Mouse (Mus musculus): ENCODE data around the gene Rrm1. TPM values are rescaled to one million over a fixed set of nuclear protein-coding genes. Genes with fewer than 3 reads are reported as not detected.

The Rrm1 gene
- polyA plus RNA-seq, 1 experiment from 2014 or later = 131 TPM

DNA sequence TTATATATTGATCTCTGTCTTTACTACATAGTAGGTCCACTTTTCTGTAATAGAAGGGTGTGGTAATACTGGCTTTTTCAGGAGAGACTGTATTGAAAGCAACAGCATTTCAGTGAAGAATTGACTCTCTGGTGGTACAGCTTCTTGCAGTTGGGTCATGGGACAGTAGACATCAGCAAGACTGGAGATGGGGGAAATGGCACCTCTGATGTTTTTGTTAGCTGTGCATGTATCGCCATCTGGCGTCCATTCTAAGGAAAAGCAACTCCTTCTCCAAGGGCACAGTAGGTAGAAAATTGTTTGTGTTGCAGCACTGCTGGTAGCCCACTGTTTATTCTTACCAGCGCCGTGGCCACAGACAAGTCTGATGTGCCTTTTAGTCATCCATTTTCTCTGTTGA is 24.1 kb upstream of the Rrm1 start:
- ATAC-seq (ENCODE audit: insufficient read depth, low FRiP score) = peak; percentile 33; the same call in 1 of the 2 replicates
- H3K4me2 ChIP-seq (ENCODE audit: low read depth, low read length) = no peak overlapping the region

GRCm38 (mm10) chr7:102422036-102422435 is 19.5 kb upstream of the Rrm1 start:
- no peaks in the 10 kb centered on the region for H3K4me1 ChIP-seq (ENCODE audit: control insufficient read depth, insufficient read depth, low read length)
- no peak overlapping the region for H3K4me3 ChIP-seq (replicated peaks; ENCODE audit: low read length)
- H3K9ac ChIP-seq (ENCODE audit: low read length) = no peak overlapping the region
- no peaks in the 10 kb centered on the region for H3K9me3 ChIP-seq (replicated peaks; ENCODE audit: control insufficient read depth, low read length)
- H3K27ac ChIP-seq (ENCODE audit: low read length) = no peak overlapping the region
- WGBS = 97% methylated on average over 2 of the region's 2 CpGs
- no peak overlapping the region for H3K4me2 ChIP-seq (ENCODE audit: low read depth, low read length)
- no peaks in the 10 kb centered on the region for H3K36me3 ChIP-seq (ENCODE audit: control insufficient read depth, insufficient read depth, low read length)
- H3K27me3 ChIP-seq (ENCODE audit: control insufficient read depth, insufficient read depth, low read length) = no peaks in the 10 kb centered on the region
- ATAC-seq (ENCODE audit: insufficient read depth, low FRiP score) = no peak

More for the DNA sequence above, 24.1 kb upstream of the Rrm1 start:
- peaks cover 8% of the 10 kb centered on the region for H3K4me1 ChIP-seq (ENCODE audit: control insufficient read depth, insufficient read depth, low read length)
- H3K36me3 ChIP-seq (ENCODE audit: control insufficient read depth, insufficient read depth, low read length) = no peaks in the 10 kb centered on the region
- H3K9ac ChIP-seq (ENCODE audit: low read length) = no peak overlapping the region
- H3K9me3 ChIP-seq (replicated peaks; ENCODE audit: control insufficient read depth, low read length) = no peaks in the 10 kb centered on the region
- H3K4me3 ChIP-seq (replicated peaks; ENCODE audit: low read length) = no peak overlapping the region
- 2% methylated on average over 4 of the region's 4 CpGs for WGBS
- H3K27ac ChIP-seq (ENCODE audit: low read length) = no peak overlapping the region
- H3K27me3 ChIP-seq (ENCODE audit: control insufficient read depth, insufficient read depth, low read length) = no peaks in the 10 kb centered on the region

- no peak overlapping the region for H3K27ac ChIP-seq (ENCODE audit: low read length)
- no peaks in the 10 kb centered on the region for H3K4me1 ChIP-seq (ENCODE audit: control insufficient read depth, insufficient read depth, low read length)
- H3K4me3 ChIP-seq (replicated peaks; ENCODE audit: low read length) = no peak overlapping the region
- H3K4me2 ChIP-seq (ENCODE audit: low read depth, low read length) = no peak overlapping the region
- no peak overlapping the region for H3K9ac ChIP-seq (ENCODE audit: low read length)
- no peaks in the 10 kb centered on the region for H3K27me3 ChIP-seq (ENCODE audit: control insufficient read depth, insufficient read depth, low read length)
- H3K36me3 ChIP-seq (ENCODE audit: control insufficient read depth, insufficient read depth, low read length) = no peaks in the 10 kb centered on the region; the same call in 1 of the 2 replicates
- ATAC-seq (ENCODE audit: insufficient read depth, low FRiP score) = no peak
- 64% methylated on average over 6 of the region's 6 CpGs for WGBS
- no peaks in the 10 kb centered on the region for H3K9me3 ChIP-seq (replicated peaks; ENCODE audit: control insufficient read depth, low read length)
These were observed 15.4 kb upstream of the Rrm1 start for GRCm38 (mm10) chr7:102425933-102426685.

DNA sequence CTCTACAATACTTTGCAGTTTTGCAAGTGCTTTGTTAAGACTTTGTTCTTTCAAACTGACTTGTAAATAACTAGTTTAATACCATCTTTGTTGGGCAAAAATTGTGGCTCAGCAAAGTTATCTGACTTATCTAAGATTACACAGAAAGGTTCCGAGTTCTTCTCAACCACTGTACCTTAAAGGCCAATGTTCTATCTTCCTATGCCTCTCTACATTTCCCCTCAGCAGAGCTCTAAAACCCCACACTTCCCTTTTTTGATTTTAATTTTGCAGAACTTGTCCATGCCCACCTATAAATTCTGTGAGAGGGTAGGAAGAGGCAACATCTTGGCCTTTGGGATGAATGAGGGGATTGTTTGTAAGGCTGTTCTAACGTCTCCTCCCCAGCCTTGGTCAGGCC is 7.2 kb upstream of the Rrm1 start:
- Histone ChIP-seq H3K4me1 (ENCODE audit: control insufficient read depth, insufficient read depth, low read length) (no peaks in the 10 kb centered on the region), H3K4me3 (replicated peaks; ENCODE audit: low read length) (no peak overlapping the region), H3K9ac (ENCODE audit: low read length) (no peak overlapping the region), H3K27ac (ENCODE audit: low read length) (no peak overlapping the region), H3K9me3 (replicated peaks; ENCODE audit: control insufficient read depth, low read length) (no peaks in the 10 kb centered on the region), H3K36me3 (ENCODE audit: control insufficient read depth, insufficient read depth, low read length) (no peaks in the 10 kb centered on the region; the same call in 1 of the 2 replicates), H3K4me2 (ENCODE audit: low read depth, low read length) (no peak overlapping the region), H3K27me3 (ENCODE audit: control insufficient read depth, insufficient read depth, low read length) (no peaks in the 10 kb centered on the region)
- 57% methylated on average over 2 of the region's 2 CpGs for WGBS
- no peak for ATAC-seq (ENCODE audit: insufficient read depth, low FRiP score)

DNA sequence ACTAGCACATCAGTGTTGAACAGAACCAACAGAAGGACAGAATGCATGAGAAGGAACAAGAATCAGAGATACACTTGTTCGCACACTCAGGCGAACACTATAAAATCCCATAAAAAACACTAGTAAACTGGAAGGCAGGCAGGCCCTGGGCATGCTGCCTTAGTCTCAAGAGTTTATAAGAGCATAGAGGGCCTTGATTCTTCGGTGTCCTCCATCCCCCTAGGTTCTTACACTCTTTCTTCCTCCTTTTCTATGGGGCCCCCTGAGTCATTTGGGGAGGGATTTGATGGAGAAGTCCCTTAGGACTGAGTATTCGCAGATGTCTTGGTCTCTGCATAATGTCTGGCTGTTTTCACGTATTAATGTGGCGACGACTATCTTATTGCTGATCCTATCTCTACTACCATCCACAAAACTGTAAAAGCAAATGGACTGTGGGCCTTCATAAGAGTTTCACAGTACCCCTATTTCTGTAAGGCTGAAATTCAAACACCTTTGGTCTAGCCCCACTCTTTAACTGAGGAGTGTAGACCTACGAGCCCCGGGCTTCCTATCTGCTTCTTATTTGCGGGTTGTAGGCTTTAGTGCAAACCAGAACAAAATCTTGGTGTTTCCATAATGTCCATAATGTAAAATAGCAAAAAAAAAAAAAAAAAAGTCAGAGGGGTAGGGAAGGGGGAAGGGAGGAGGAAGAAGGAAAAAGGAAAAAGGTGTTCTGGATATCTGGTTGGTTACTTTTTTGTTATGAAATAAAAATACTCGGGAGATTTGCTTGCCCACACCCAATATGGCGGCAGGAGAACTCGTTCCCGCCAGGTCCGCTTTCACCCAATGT is 456 bp upstream of the Rrm1 start:
- no peaks in the 10 kb centered on the region for H3K9me3 ChIP-seq (replicated peaks; ENCODE audit: control insufficient read depth, low read length)
- H3K4me3 ChIP-seq (replicated peaks; ENCODE audit: low read length) = peak overlapping the region; percentile 90
- H3K36me3 ChIP-seq (ENCODE audit: control insufficient read depth, insufficient read depth, low read length) = no peaks in the 10 kb centered on the region
- no peaks in the 10 kb centered on the region for H3K27me3 ChIP-seq (ENCODE audit: control insufficient read depth, insufficient read depth, low read length)
- H3K4me2 ChIP-seq (ENCODE audit: low read depth, low read length) = peak overlapping the region; percentile 49
- H3K9ac ChIP-seq (ENCODE audit: low read length) = 0 out of 2 replicates have a peak overlapping the region, but pooled peaks have one; percentile 12
- H3K4me1 ChIP-seq (ENCODE audit: control insufficient read depth, insufficient read depth, low read length) = peaks cover 11% of the 10 kb centered on the region
- no peak for ATAC-seq (ENCODE audit: insufficient read depth, low FRiP score)
- H3K27ac ChIP-seq (ENCODE audit: low read length) = 0 out of 2 replicates have a peak overlapping the region, but pooled peaks have one; percentile 12
- WGBS = 51% methylated on average over 15 of the region's 15 CpGs

DNA sequence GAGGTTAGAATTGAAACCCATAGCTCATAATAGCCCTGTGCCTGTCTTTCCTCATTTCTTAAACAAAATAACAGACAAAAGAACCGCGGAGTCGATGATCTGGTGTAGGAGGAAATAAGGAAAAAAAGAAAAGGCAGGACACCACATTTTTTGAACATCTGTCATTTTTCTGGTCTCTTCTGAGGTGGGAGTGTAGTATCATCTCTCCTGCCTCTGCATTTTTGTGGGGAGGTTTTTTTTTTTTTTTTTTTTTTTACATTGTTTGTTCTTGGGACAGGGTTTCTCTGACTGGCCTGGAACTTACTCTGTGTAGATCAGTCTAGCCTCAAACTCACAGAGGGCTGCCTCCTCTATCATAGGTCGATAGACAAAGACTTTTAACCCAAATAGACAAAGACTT is 937 bp downstream of the Rrm1 start:
- H3K27ac ChIP-seq (ENCODE audit: low read length) = peak overlapping the region; percentile 86
- ATAC-seq (ENCODE audit: insufficient read depth, low FRiP score) = no peak

GRCm38 (mm10) chr7:102444301-102444700 is 2.8 kb downstream of the Rrm1 start:
- Histone ChIP-seq H3K4me1 (ENCODE audit: control insufficient read depth, insufficient read depth, low read length) (peaks cover 11% of the 10 kb centered on the region), H3K4me2 (ENCODE audit: low read depth, low read length) (peak overlapping the region; percentile 24; the same call in 1 of the 2 replicates), H3K27ac (ENCODE audit: low read length) (no peak overlapping the region), H3K9me3 (replicated peaks; ENCODE audit: control insufficient read depth, low read length) (no peaks in the 10 kb centered on the region), H3K9ac (ENCODE audit: low read length) (no peak overlapping the region), H3K4me3 (replicated peaks; ENCODE audit: low read length) (no peak overlapping the region), H3K36me3 (ENCODE audit: control insufficient read depth, insufficient read depth, low read length) (peaks cover 13% of the 10 kb centered on the region), H3K27me3 (ENCODE audit: control insufficient read depth, insufficient read depth, low read length) (no peaks in the 10 kb centered on the region)
- WGBS = 57% methylated on average over 2 of the region's 2 CpGs
- ATAC-seq (ENCODE audit: insufficient read depth, low FRiP score) = no peak

More for the DNA sequence above, 937 bp downstream of the Rrm1 start:
- H3K4me1 ChIP-seq (ENCODE audit: control insufficient read depth, insufficient read depth, low read length) = peaks cover 11% of the 10 kb centered on the region
- peak overlapping the region; percentile 81 for H3K4me2 ChIP-seq (ENCODE audit: low read depth, low read length)
- 2% methylated on average over 4 of the region's 4 CpGs for WGBS
- H3K9me3 ChIP-seq (replicated peaks; ENCODE audit: control insufficient read depth, low read length) = no peaks in the 10 kb centered on the region
- peaks cover 9% of the 10 kb centered on the region for H3K36me3 ChIP-seq (ENCODE audit: control insufficient read depth, insufficient read depth, low read length)
- peak overlapping the region; percentile 92 for H3K9ac ChIP-seq (ENCODE audit: low read length)
- no peaks in the 10 kb centered on the region for H3K27me3 ChIP-seq (ENCODE audit: control insufficient read depth, insufficient read depth, low read length)
- peak overlapping the region; percentile 90 for H3K4me3 ChIP-seq (replicated peaks; ENCODE audit: low read length)

- H3K27me3 ChIP-seq (ENCODE audit: control insufficient read depth, insufficient read depth, low read length) = no peaks in the 10 kb centered on the region
- H3K4me1 ChIP-seq (ENCODE audit: control insufficient read depth, insufficient read depth, low read length) = peaks cover 8% of the 10 kb centered on the region
- peaks cover 23% of the 10 kb centered on the region for H3K36me3 ChIP-seq (ENCODE audit: control insufficient read depth, insufficient read depth, low read length)
- no peak overlapping the region for H3K27ac ChIP-seq (ENCODE audit: low read length)
- no peak overlapping the region for H3K4me3 ChIP-seq (replicated peaks; ENCODE audit: low read length)
- H3K9me3 ChIP-seq (replicated peaks; ENCODE audit: control insufficient read depth, low read length) = no peaks in the 10 kb centered on the region
- no peak overlapping the region for H3K4me2 ChIP-seq (ENCODE audit: low read depth, low read length)
- WGBS = 89% methylated on average over 9 of the region's 9 CpGs
- no peak for ATAC-seq (ENCODE audit: insufficient read depth, low FRiP score)
- no peak overlapping the region for H3K9ac ChIP-seq (ENCODE audit: low read length)
These were observed 4.9 kb downstream of the Rrm1 start for GRCm38 (mm10) chr7:102446438-102446837.

All from stomach, embryonic 16.5 days (tissue).